Mouse (Mus musculus) bone marrow, adult 2 months (tissue): ENCODE results near the gene Svs5.
"Not testable (repeated sequence)": the region's sequence is repeated elsewhere in the genome, so short reads cannot be mapped to it uniquely, and the experiment has no call there.

Experiments used
- CTCF ChIP-seq: fragments of 200-500 bp; IDR thresholded peaks from 2 replicates; pipeline ENCODE4 v1.5.1; 2011; ENCODE audit warnings: low read length, control low read depth; ENCODE audit not compliant: control insufficient read depth, insufficient read depth
- POLR2A ChIP-seq: fragments of 200-500 bp; IDR thresholded peaks from 2 replicates; pipeline ENCODE4 v1.6.1; 2011; ENCODE audit warnings: low read depth, mild to moderate bottlenecking, control low read depth, low read length, borderline replicate concordance; ENCODE audit not compliant: control insufficient read depth

- not testable (repeated sequence) for TF ChIP-seq CTCF, POLR2A
Observed at GRCm38 (mm10) chr2:164316451-164316850, 16.1 kb upstream of the Svs5 start, which contains the start of gene Svs6.
